In genomic region chr16:75343028-75343901, GRCm38 (mm10) we compare ENCODE assay signal across 8 mouse cellular contexts.
DNase-seq lines count a peak whose midpoint lies in the region; ATAC-seq and TF ChIP-seq lines count a peak whose summit lies in the region.

No protein-coding gene starts in this region.

- no peak overlapping the region for H3K4me2 ChIP-seq in lung, postnatal 0 days (replicated peaks; ENCODE audit: low read depth, low read length)
- H3K4me2 ChIP-seq in hindbrain, postnatal 0 days (ENCODE audit: low read depth, low read length) = 0 out of 2 replicates have a peak overlapping the region, but pooled peaks have one; percentile 21

- peak; percentile 62 for TF ChIP-seq CTCF in lung, postnatal 0 days (IDR thresholded peaks at IDR 0.05)
- TF ChIP-seq CTCF in hindbrain, postnatal 0 days (IDR thresholded peaks at IDR 0.05; ENCODE audit: low read depth) = peak; percentile 67

- ATAC-seq in lung, postnatal 0 days = no peak
- ATAC-seq in hindbrain, postnatal 0 days = no peak

- no peaks in the 10 kb centered on the region for H3K36me3 ChIP-seq in lung, postnatal 0 days (ENCODE audit: insufficient read depth, low read length)
- H3K36me3 ChIP-seq in hindbrain, postnatal 0 days (ENCODE audit: insufficient read depth, low read length) = no peaks in the 10 kb centered on the region

- H3K4me1 ChIP-seq in lung, postnatal 0 days (ENCODE audit: insufficient read depth, low read depth, low read length) = no peaks in the 10 kb centered on the region
- H3K4me1 ChIP-seq in hindbrain, postnatal 0 days (ENCODE audit: insufficient read depth, low read length) = no peaks in the 10 kb centered on the region

- WGBS in lung, postnatal 0 days = 33% methylated on average over 10 of the region's 11 CpGs
- WGBS in hindbrain, postnatal 0 days = 43% methylated on average over 10 of the region's 11 CpGs

- no peaks in the 10 kb centered on the region for H3K27me3 ChIP-seq in lung, postnatal 0 days (replicated peaks; ENCODE audit: insufficient read depth, low read length)
- no peaks in the 10 kb centered on the region for H3K27me3 ChIP-seq in hindbrain, postnatal 0 days (ENCODE audit: insufficient read depth, low read length)

- H3K4me3 ChIP-seq in lung, postnatal 0 days (ENCODE audit: low read depth, low read length) = no peak overlapping the region
- H3K4me3 ChIP-seq in hindbrain, postnatal 0 days (ENCODE audit: low read length) = no peak overlapping the region

- no peaks in the 10 kb centered on the region for H3K9me3 ChIP-seq in lung, postnatal 0 days (ENCODE audit: low read length)
- H3K9me3 ChIP-seq in hindbrain, postnatal 0 days (ENCODE audit: low read length) = no peaks in the 10 kb centered on the region

- TF ChIP-seq EP300 in lung, postnatal 0 days (IDR thresholded peaks at IDR 0.05) = no peak

- H3K27ac ChIP-seq in lung, postnatal 0 days (ENCODE audit: low read length) = no peak overlapping the region
- H3K27ac ChIP-seq in hindbrain, postnatal 0 days = no peak overlapping the region

- DNase-seq in cerebellum, postnatal 14 days = peak; percentile 5 to 15
- no peak for DNase-seq in cerebellum, adult 18-20 months
- peak; percentile 36 for DNase-seq in lung, postnatal 0 days (ENCODE audit: low spot score)
- DNase-seq in lung, postnatal 4 days = no peak
- peak; percentile 66 for DNase-seq in hindbrain, postnatal 0 days (ENCODE audit: low spot score)
- peak; percentile 15 for DNase-seq in naive thymus-derived CD4-positive, alpha-beta T cell, adult 2 months (ENCODE audit: low read depth)
- no peak for DNase-seq in gastrocnemius, adult 18-20 months (ENCODE audit: low spot score)
- no peak for DNase-seq in testis, postnatal 10 days (ENCODE audit: low spot score)

- no peak overlapping the region for H3K9ac ChIP-seq in lung, postnatal 0 days (replicated peaks; ENCODE audit: low read depth)
- H3K9ac ChIP-seq in hindbrain, postnatal 0 days (replicated peaks; ENCODE audit: low read length) = no peak overlapping the region

Comparison
In these comparisons a context has a peak if more than half of its experiments do, and no peak if none do; other contexts are left out.
1. DNase-seq: peak in cerebellum, postnatal 14 days (2 of 2), lung, postnatal 0 days (single experiment), hindbrain, postnatal 0 days (single experiment) and naive thymus-derived CD4-positive, alpha-beta T cell, adult 2 months (single experiment); none in cerebellum, adult 18-20 months (0 of 2), lung, postnatal 4 days (0 of 2), gastrocnemius, adult 18-20 months (single experiment) and testis, postnatal 10 days (single experiment).